Mouse (Mus musculus): ENCODE data around the gene Jph4.

GRCm38 (mm10) chr14:55095263-55095662, 21.5 kb downstream of the Jph4 start:
- TF ChIP-seq NRF1 (IDR thresholded peaks at IDR 0.05; ENCODE audit: insufficient read depth, low read depth, low read length, poor library complexity, severe bottlenecking) (no peak), TCF12 (IDR thresholded peaks at IDR 0.05; ENCODE audit: low read depth, low read length) (no peak), POLR2A (IDR thresholded peaks at IDR 0.05; ENCODE audit: control insufficient read depth in 1 of 2, insufficient read depth in 1 of 2, low read depth in 1 of 2, low read length in 2 of 2, poor library complexity in 1 of 2) (no peak), POLR2AphosphoS2 (IDR thresholded peaks at IDR 0.05; ENCODE audit: low read length) (no peak), EP300 (IDR thresholded peaks at IDR 0.05; ENCODE audit: low read depth in 1 of 2, low read length in 2 of 2) (no peak), SMC3 (IDR thresholded peaks at IDR 0.05; ENCODE audit: low read depth, low read length) (no peak), E2F4 (IDR thresholded peaks at IDR 0.05; ENCODE audit: borderline replicate concordance, low read depth, low read length) (no peak), GABPA (IDR thresholded peaks at IDR 0.05; ENCODE audit: low read depth, low read length) (no peak), MYC (IDR thresholded peaks at IDR 0.05; ENCODE audit: low read depth, low read length) (no peak), MAZ (IDR thresholded peaks at IDR 0.05; ENCODE audit: low read depth, low read length) (no peak), RAD21 (IDR thresholded peaks at IDR 0.05; ENCODE audit: low read depth, low read length) (no peak), ZC3H11A (IDR thresholded peaks at IDR 0.05; ENCODE audit: low read depth, low read length) (no peak), CTCF (IDR thresholded peaks at IDR 0.05 in 2 of 3, conservative IDR thresholded peaks at IDR 0.05 in 1 of 3; ENCODE audit: control insufficient read depth in 1 of 3, insufficient read depth in 1 of 3, low read depth in 2 of 3, low read length in 3 of 3, poor library complexity in 1 of 3, severe bottlenecking in 1 of 3) (no peak)

All from MEL (cell line).